Mouse (Mus musculus): Measurements from ENCODE around the gene Rapgef1. TPM values are rescaled to one million over a fixed set of nuclear protein-coding genes. Genes with fewer than 3 reads are reported as not detected.
"Not testable (repeated sequence)": the region's sequence is repeated elsewhere in the genome, so short reads cannot be mapped to it uniquely, and the experiment has no call there.

The Rapgef1 gene
- polyA plus RNA-seq, 2 experiments = 20.8 to 51.1 TPM

DNA sequence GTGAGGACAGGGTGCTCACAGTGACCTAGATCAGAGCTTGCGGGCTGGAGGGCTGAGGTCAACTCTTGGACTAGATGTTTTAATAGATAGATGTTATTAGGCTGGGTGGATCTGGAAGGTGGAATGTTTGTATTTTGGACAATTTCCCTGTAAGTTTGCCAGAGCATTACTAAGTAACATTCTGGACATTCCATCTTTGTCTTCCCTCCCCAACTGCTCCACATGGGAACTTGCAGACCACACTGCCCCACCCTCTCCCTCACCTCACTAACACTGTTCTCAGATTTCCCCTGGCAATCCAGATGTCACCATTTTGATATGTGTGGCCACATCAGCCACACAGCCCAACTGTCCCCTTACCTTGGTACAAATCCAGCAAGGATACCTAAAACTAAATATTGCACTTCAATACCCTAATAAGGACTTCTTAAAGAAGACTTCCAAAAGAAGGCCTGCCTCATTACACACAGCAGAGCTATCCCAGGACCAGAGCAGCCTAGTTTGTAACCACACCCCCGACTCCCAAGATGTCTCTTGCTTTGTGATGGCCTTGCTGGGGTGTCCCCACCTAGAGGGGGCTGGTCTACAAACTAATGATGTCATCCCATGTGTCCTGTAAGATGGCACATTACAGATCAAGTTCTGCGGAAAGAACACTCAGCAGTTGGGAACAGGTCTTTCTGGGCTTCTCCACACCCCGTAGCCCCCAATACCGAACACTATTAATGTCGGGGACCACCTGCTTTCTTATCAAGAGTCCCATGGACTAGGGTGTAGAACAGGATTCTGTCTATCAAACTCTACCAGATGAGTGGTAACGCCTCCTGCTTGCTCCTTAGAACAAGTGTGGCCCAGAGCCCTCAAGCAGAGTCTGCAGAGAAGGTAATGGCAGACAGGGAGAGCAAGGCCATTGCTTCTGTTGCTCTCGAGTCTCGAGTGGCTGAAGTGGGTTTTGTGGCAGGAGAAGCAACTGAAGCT lies 83.9 kb downstream of the Rapgef1 start:
- ATAC-seq (ENCODE audit: low FRiP score, low read depth) (no peak), DNase-seq (ENCODE audit: low spot score) (peak; percentile 42)
- Histone ChIP-seq H3K9me3 (ENCODE audit: control insufficient read depth, low read length) (no peaks in the 10 kb centered on the region), H3K4me3 (replicated peaks; ENCODE audit: low read length) (no peak overlapping the region), H3K4me2 (replicated peaks; ENCODE audit: low read depth, low read length, severe bottlenecking) (no peak overlapping the region), H3K27ac (replicated peaks; ENCODE audit: low read depth, low read length) (no peak overlapping the region), H3K27me3 (ENCODE audit: control insufficient read depth, insufficient read depth, low read length) (no peaks in the 10 kb centered on the region), H3K4me1 (ENCODE audit: control insufficient read depth, insufficient read depth, low read length) (no peaks in the 10 kb centered on the region), H3K9ac (ENCODE audit: low read depth, low read length, severe bottlenecking) (no peak overlapping the region), H3K36me3 (ENCODE audit: control insufficient read depth, insufficient read depth, low read length) (peaks cover 92% of the 10 kb centered on the region)
- WGBS = 93% methylated on average over 9 of the region's 9 CpGs
- TF ChIP-seq POLR2A (IDR thresholded peaks at IDR 0.05; ENCODE audit: borderline replicate concordance, extremely low read depth, insufficient read depth, insufficient read length) = no peak

DNA sequence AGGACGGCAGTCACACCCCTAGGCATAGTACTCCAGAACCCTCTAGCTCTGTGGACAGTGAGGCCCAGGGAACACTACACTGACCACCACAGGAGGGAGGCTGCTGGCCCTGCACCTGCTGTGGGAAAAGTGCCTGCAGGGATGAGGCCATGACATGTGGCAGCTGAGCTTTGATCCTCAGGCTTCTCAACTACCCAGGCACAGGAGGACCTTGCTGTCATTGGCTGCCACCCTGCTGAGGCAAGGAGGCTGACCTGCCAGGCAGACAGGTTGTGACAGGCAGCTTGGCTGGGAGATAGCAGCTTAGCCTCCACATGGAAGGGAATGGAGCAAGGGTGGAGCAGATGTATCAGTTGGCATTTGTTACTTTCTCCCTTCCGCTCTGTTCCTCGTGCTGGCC lies 86.0 kb downstream of the Rapgef1 start:
- 83% methylated on average over 3 of the region's 3 CpGs for WGBS
- Histone ChIP-seq H3K27me3 (ENCODE audit: control insufficient read depth, insufficient read depth, low read length) (no peaks in the 10 kb centered on the region), H3K4me3 (replicated peaks; ENCODE audit: low read length) (no peak overlapping the region), H3K4me2 (replicated peaks; ENCODE audit: low read depth, low read length, severe bottlenecking) (no peak overlapping the region), H3K36me3 (ENCODE audit: control insufficient read depth, insufficient read depth, low read length) (peaks cover 88% of the 10 kb centered on the region), H3K9ac (ENCODE audit: low read depth, low read length, severe bottlenecking) (no peak overlapping the region), H3K9me3 (ENCODE audit: control insufficient read depth, low read length) (no peaks in the 10 kb centered on the region), H3K27ac (replicated peaks; ENCODE audit: low read depth, low read length) (no peak overlapping the region), H3K4me1 (ENCODE audit: control insufficient read depth, insufficient read depth, low read length) (no peaks in the 10 kb centered on the region)
- DNase-seq (ENCODE audit: low spot score) (no peak), ATAC-seq (ENCODE audit: low FRiP score, low read depth) (no peak)
- TF ChIP-seq POLR2A (IDR thresholded peaks at IDR 0.05; ENCODE audit: borderline replicate concordance, extremely low read depth, insufficient read depth, insufficient read length) = no peak

GRCm38 (mm10) chr2:29706726-29707620 lies 87.5 kb downstream of the Rapgef1 start:
- no peaks in the 10 kb centered on the region for H3K9me3 ChIP-seq (ENCODE audit: control insufficient read depth, low read length)
- no peak overlapping the region for H3K27ac ChIP-seq (replicated peaks; ENCODE audit: low read depth, low read length)
- H3K4me3 ChIP-seq (replicated peaks; ENCODE audit: low read length) = no peak overlapping the region
- H3K27me3 ChIP-seq (ENCODE audit: control insufficient read depth, insufficient read depth, low read length) = no peaks in the 10 kb centered on the region
- TF ChIP-seq POLR2A (IDR thresholded peaks at IDR 0.05; ENCODE audit: borderline replicate concordance, extremely low read depth, insufficient read depth, insufficient read length) = no peak
- no peaks in the 10 kb centered on the region for H3K4me1 ChIP-seq (ENCODE audit: control insufficient read depth, insufficient read depth, low read length)
- peaks cover 86% of the 10 kb centered on the region for H3K36me3 ChIP-seq (ENCODE audit: control insufficient read depth, insufficient read depth, low read length)
- ATAC-seq (ENCODE audit: low FRiP score, low read depth) (no peak), DNase-seq (ENCODE audit: low spot score) (no peak)
- no peak overlapping the region for H3K9ac ChIP-seq (ENCODE audit: low read depth, low read length, severe bottlenecking)
- WGBS = 95% methylated on average over 17 of the region's 18 CpGs
- H3K4me2 ChIP-seq (replicated peaks; ENCODE audit: low read depth, low read length, severe bottlenecking) = no peak overlapping the region

DNA sequence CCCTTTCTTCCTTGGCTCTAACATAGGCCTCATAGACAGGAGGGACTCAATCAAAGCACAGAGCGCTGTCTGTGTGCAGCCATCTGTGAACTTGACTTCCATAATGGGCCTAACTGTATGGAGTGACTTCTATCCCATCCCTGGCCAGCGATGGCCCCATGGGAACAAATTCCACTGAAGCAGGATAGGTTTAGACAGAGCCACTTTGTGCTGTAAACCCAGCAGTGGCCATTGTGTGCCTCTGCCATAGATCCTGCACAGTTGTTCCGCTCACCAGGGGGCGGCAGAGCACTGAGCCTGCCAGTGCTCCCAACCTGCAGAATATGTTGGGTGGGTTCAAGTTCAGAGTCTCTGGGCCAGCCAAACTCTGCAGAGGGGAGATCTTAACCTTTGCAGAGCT lies 88.2 kb downstream of the Rapgef1 start:
- DNase-seq (ENCODE audit: low spot score) (no peak), ATAC-seq (ENCODE audit: low FRiP score, low read depth) (no peak)
- Histone ChIP-seq H3K4me3 (replicated peaks; ENCODE audit: low read length) (no peak overlapping the region), H3K36me3 (ENCODE audit: control insufficient read depth, insufficient read depth, low read length) (peaks cover 85% of the 10 kb centered on the region), H3K9me3 (ENCODE audit: control insufficient read depth, low read length) (no peaks in the 10 kb centered on the region), H3K4me1 (ENCODE audit: control insufficient read depth, insufficient read depth, low read length) (no peaks in the 10 kb centered on the region), H3K27ac (replicated peaks; ENCODE audit: low read depth, low read length) (no peak overlapping the region), H3K9ac (ENCODE audit: low read depth, low read length, severe bottlenecking) (no peak overlapping the region), H3K27me3 (ENCODE audit: control insufficient read depth, insufficient read depth, low read length) (no peaks in the 10 kb centered on the region), H3K4me2 (replicated peaks; ENCODE audit: low read depth, low read length, severe bottlenecking) (no peak overlapping the region)
- no peak for TF ChIP-seq POLR2A (IDR thresholded peaks at IDR 0.05; ENCODE audit: borderline replicate concordance, extremely low read depth, insufficient read depth, insufficient read length)
- WGBS = 95% methylated on average over 4 of the region's 4 CpGs

DNA sequence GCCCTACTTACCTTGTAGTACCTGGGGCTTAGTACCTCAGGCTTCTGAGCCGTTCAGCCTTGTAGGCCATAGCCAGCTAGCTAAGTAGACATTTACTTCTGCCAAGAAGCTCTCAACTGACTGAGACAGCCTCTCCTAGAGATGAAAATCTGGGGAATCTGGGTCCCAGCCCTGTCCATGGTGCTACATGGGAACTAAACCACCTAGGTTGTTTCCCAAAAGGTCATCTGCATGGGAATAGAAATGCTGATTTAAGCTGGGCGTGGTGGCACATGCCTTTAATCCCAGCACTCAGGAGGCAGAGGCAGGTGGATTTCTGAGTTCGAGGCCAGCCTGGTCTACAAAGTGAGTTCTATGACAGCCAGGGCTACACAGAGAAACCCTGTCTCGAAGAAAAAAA lies 88.7 kb downstream of the Rapgef1 start:
- H3K4me1 ChIP-seq (ENCODE audit: control insufficient read depth, insufficient read depth, low read length); H3K9me3 ChIP-seq (ENCODE audit: control insufficient read depth, low read length); H3K27me3 ChIP-seq (ENCODE audit: control insufficient read depth, insufficient read depth, low read length); H3K27ac ChIP-seq (replicated peaks; ENCODE audit: low read depth, low read length); H3K9ac ChIP-seq (ENCODE audit: low read depth, low read length, severe bottlenecking); DNase-seq (ENCODE audit: low spot score); ATAC-seq (ENCODE audit: low FRiP score, low read depth); H3K4me3 ChIP-seq (replicated peaks; ENCODE audit: low read length); H3K4me2 ChIP-seq (replicated peaks; ENCODE audit: low read depth, low read length, severe bottlenecking): not testable (repeated sequence)
- WGBS = 89% methylated on average over 4 of the region's 4 CpGs
- H3K36me3 ChIP-seq (ENCODE audit: control insufficient read depth, insufficient read depth, low read length) = peaks cover 85% of the 10 kb centered on the region
